Mouse (Mus musculus) layer of hippocampus, postnatal 14 days (tissue): Measurements from ENCODE around the gene Eps15. TPM values are rescaled to one million over a fixed set of nuclear protein-coding genes. Genes with fewer than 3 reads are reported as not detected.

Source experiments
- DNase-seq, 2 experiments: peaks; one replicate each; pipeline ENCODE4 v3.0.0; 2021 to 2022; ENCODE audit warnings: low spot score in 2 of 2, mixed read lengths in 1 of 2
- total RNA-seq, 2 experiments: library from RNA; stranded (reverse); gene quantifications; 2 replicates each; pipeline ENCODE4 v1.2.3; 2021

The Eps15 gene
- total RNA-seq, 2 experiments from 2014 or later = 209 to 210 TPM

DNA sequence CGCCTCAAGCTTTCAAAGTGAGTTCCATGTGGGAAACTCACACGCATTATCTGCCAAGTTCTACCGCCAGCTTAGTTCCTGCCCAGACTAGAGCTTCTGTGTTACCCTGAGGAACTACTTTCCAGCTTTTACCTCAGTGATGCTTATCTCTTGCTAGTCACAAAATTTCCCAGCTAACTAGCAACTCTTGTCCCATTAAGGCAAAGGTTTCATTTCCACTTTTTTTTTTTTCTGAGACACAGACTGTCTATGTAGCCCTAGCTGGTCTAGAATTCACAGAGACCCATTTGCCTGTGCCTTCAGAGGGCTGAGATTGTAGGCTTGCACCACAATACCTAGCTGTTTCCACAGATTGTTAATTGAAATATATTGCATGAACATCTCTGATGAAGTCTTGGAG, 12.6 kb upstream of the Eps15 start:
- no peak for DNase-seq

GRCm38 (mm10) chr4:109268903-109269302, 11.2 kb upstream of the Eps15 start:
- no peak for DNase-seq

- no peak for DNase-seq
Measured at GRCm38 (mm10) chr4:109271803-109272202, 8.3 kb upstream of the Eps15 start.

GRCm38 (mm10) chr4:109273586-109274240, 6.4 kb upstream of the Eps15 start:
- peak in 1 of 2 experiments; percentile 18 for DNase-seq

DNA sequence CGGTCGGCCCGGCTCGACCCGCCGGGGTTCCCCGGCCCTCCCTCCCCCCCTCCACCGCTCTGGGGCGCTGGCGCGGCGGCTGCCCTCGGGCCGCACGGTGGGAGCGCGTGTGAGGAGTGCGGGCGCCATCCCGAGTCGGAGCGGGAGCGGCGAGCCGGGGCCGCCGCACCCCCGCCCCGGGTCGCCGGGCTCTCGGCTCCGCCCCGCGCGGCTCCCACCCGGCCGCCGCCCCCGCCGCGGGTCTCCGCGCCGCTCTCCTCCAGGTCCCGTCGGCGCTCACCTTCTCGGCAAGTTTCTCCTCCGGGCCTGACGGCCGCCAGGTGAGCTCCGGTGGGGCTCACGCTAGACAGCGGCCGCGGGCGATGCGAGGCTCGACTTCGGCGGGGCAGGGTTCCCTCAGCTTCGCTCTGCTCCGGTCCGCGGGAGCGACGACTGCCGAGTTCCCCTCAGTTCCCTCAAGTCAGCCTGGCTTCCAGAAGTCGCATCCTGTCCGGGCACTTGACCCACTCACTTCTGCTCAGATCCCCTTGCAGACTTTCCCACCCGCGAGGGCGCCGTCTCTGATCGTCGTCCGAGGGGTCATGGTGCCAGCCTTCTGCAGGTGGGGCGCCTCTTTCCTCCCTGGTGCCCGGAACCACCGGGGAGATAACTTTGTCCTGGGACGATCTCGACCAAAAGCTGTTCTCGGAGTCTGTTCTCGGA, 542 bp downstream of the Eps15 start:
- DNase-seq = no peak

- no peak for DNase-seq
Measured at GRCm38 (mm10) chr4:109281161-109281560, 1.1 kb downstream of the Eps15 start.

- DNase-seq = no peak
Measured at GRCm38 (mm10) chr4:109281946-109282345, 1.9 kb downstream of the Eps15 start.

DNA sequence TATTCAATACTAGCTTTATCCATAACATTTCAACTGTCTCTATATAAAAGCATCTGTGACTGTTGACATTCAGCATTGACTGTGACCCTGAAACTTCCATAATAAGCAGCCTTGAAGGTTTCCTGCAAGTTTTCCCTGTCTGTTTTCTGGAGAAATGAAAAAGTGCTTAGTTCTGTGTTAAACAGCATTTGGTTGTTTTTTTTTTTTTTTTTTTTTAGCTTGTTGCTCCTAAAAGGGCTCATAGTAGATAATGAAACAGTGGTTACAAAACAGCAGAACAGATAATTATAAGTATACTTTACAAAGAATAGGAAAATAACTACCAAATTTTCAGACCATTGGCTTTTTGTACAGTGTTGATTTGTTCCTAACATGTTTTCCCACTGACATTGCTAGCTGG, 14.6 kb downstream of the Eps15 start:
- no peak for DNase-seq

- no peak for DNase-seq
Measured at GRCm38 (mm10) chr4:109296510-109296909, 16.4 kb downstream of the Eps15 start.

DNA sequence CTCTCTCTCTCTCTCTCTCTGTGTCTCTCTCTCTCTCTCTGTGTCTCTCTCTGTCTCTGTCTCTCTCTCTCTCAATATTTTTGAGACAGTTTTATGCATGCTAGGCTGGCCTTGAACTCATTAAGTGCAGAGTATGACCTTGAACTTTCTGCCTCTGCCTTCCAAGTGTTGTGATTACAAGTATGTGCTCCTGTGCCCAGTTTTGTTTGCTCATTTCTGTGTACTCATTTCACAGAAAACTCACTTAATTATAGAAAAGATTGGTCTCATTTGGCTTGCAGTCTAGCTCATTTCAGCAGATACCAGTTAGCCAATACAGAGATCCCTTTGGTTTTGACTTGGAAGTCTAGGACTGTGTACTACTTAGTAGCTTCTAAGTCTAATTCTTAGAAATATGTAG, 19.1 kb downstream of the Eps15 start:
- no peak for DNase-seq

GRCm38 (mm10) chr4:109316941-109317894, 37.1 kb downstream of the Eps15 start:
- DNase-seq = no peak

GRCm38 (mm10) chr4:109336796-109337195, 56.7 kb downstream of the Eps15 start:
- no peak for DNase-seq

GRCm38 (mm10) chr4:109341222-109341621, 61.2 kb downstream of the Eps15 start:
- DNase-seq = peak in 1 of 2 experiments; percentile 39

DNA sequence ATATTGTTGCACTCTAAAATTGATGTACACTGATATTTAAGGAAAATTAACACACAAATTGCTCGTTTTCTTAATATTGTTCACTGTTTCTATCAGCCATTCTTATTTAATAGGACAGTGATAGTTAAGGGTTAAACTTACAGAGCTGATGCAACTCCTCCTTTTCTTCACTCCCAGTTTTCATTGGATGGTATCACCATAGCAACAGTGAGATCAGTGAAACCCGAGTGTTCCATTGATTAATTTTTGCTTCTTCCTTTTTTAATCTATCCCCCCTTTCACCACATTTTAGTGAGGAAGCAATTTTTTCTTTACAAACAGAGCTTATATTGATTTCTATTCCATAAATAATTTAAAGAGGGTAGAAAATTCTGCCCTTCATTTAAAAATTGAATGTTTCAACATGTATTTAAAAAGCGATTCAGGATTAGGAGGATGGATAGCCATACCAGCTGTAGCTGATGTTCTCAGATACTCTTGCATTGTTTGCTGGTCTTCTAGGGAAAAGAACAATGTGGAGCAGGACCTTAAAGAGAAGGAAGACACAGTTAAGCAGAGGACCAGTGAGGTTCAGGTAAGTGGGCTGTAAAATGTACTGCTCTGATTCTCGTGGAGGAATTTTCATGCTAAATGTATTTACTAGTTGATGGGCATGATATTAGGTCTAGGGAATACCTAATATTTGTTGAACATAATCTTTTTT, 62.9 kb downstream of the Eps15 start:
- peak in 1 of 2 experiments; percentile 83 for DNase-seq

DNA sequence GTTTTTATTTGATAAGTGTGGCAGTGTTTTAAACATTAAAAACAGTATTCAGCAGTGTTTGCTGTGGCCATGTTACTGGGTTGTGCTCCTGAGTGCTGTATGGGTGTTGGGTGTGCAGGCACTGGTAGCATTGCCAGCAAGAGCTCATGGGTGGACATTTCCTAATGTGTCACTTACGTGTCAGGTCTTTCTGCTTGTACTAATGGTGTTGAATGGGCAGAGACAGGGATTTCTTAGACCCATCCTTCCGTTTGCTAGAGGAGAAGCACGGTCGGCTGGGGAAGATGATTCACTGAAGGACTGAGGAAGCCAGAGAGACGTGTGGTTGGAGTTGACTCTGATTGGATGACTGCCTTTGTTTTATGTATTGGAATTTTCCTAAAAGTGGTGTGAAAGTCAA, 63.8 kb downstream of the Eps15 start:
- peak; percentile 35 to 44 for DNase-seq

- DNase-seq = no peak
Measured at GRCm38 (mm10) chr4:109378107-109378506, 98.0 kb downstream of the Eps15 start.

DNA sequence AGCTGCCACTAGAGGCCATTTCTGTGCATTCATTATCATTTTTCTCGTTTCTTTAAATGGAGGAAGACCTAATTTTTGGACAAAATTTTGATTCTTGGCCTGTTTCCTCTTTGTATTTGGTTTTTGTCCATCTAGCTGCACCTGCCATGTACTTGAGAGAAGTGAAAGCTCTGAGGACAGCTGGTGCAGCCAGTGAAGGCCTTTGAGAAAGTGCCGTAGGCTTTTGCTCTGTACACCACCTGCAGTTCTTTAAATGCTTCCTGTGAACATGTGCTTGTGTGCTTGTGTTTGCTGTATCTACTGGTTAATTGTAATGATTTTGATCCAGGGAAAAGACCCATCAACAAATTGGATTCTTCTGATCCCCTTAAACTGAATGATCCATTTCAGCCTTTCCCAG, 102.4 kb downstream of the Eps15 start:
- no peak for DNase-seq

- DNase-seq = peak in 1 of 2 experiments; percentile 36
Measured at GRCm38 (mm10) chr4:109385599-109385998, 105.5 kb downstream of the Eps15 start.

GRCm38 (mm10) chr4:109393229-109393779, 113.2 kb downstream of the Eps15 start:
- DNase-seq = no peak

DNA sequence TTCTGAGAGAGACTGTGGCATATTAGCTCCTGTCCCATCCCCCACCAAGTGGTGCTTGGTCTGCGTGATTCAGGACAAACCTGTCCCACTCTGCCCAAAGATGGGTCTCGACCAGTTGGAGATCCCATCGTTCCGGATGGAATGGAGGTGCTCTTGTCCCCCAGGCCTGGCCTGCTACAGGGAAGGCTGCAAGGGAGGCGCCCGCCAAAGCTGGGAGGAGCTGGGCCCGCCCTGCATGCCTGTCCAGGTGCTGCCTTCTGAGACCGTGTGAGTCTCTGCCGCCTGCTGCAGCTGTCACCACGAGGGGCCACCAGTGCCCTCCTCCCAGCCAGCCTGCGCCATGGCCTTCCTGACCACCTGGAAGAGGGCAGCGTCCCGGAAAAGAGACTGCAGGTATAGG, 113.8 kb downstream of the Eps15 start:
- no peak for DNase-seq
